Mouse (Mus musculus) adrenal gland, postnatal 4 days (tissue): ENCODE measurements around the gene Racgap1. TPM values are rescaled to one million over a fixed set of nuclear protein-coding genes. Genes with fewer than 3 reads are reported as not detected.

Experiments used
- DNase-seq, 2 experiments: peaks; one replicate each; pipeline ENCODE4 v3.0.0; 2021 to 2022; ENCODE audit warnings: low spot score in 2 of 2, mixed read lengths in 2 of 2
- long read RNA-seq, 2 experiments: library from polyadenylated mRNA; stranded (forward); transcript quantifications; one replicate each; pipeline ENCODE4 v2.0.0; 2021
- total RNA-seq, 2 experiments: library from RNA; stranded (reverse); gene quantifications; 2 replicates each; pipeline ENCODE4 v1.2.3; 2021

Racgap1 gene
- total RNA-seq: 10 to 100 TPM; 49.9 to 55.4 TPM
- long read RNA-seq, experiment 1, transcript Racgap1-201 (17 exons, 2,933 nt): major isoform, 19 of 34 reads
- long read RNA-seq, experiment 1, transcript Racgap1-213 (18 exons, 3,052 nt): minor isoform, 7 of 34 reads
- long read RNA-seq, experiment 1, partial matches to known transcripts: 2 of 34 reads
- long read RNA-seq, experiment 1, other reads (novel, unspliced or antisense): 6 of 34 reads
- long read RNA-seq, experiment 2, transcript Racgap1-213 (18 exons, 3,052 nt): minor isoform, 9 of 84 reads
- long read RNA-seq, experiment 2, transcript Racgap1-201 (17 exons, 2,933 nt): major isoform, 43 of 84 reads
- long read RNA-seq, experiment 2, partial matches to known transcripts: 18 of 84 reads
- long read RNA-seq, experiment 2, other reads (novel, unspliced or antisense): 14 of 84 reads

GRCm38 (mm10) chr15:99651163-99651872 lies at the start of gene Racgap1:
Gene Racgap1, minus strand, starts transcription at chr15:99651656.
- peak; percentile 90 to 92 for DNase-seq

DNA sequence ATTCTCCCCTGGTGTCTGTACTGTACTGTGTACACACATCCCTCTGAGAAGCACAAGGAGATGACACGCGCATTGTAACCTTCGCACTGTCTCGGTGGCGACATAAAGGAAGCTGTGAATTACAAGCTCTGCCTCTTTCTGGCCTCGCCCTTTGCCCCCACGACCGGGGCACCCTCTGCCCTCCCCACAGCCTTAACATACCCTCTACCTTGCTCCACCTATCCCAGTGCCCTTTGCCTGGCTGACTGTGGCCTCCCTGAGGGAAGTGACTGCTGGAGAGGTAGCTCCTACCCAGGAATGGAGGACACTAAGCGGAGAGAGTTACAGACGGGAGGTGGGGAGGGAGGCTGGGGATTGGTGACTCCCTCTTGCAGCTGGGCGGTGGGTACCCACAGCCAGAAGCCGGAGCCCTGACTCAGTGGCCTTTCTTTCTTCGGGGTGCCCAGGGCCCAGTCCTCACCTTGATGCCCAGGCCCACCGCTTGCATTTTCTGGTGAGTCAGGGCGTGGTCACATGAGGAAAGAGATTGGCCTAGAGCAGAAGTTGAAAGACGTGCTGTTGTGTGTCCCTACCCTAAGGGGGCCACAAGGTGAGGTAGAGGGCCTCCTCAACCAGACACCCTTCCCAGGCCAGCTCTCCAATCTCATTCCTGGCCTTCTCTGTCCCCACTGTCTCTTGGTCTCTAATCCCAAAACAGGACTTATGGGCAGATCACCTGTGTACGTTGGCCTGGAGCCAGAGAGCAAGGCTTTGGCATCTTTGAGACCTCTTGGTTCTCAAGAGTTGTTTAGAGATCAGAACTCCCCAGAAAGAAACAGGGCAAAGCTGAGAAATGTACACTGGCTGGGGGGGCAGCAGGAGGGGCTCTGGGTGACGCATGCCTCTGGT lies 49.0 kb upstream of the Racgap1 start:
- no peak for DNase-seq

DNA sequence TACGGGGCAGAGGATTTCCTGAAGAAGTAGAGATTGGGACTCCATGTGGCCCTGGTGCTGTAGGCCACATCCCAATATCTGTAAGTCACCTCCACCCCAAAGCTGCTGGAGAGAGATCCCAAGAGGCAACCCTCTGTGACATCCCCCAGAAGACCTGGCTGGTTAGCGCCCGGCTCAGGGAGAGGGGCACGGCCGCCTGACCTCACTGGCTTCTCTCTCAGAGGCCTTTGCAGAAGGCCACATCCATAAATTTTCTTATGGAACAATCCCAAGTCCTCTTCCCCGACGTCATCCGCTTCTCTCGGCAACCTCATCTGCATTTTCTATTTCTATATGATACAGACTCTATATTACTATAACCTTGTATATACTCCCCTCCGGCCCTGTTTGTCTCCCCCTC lies 48.3 kb upstream of the Racgap1 start:
- DNase-seq: no peak

DNA sequence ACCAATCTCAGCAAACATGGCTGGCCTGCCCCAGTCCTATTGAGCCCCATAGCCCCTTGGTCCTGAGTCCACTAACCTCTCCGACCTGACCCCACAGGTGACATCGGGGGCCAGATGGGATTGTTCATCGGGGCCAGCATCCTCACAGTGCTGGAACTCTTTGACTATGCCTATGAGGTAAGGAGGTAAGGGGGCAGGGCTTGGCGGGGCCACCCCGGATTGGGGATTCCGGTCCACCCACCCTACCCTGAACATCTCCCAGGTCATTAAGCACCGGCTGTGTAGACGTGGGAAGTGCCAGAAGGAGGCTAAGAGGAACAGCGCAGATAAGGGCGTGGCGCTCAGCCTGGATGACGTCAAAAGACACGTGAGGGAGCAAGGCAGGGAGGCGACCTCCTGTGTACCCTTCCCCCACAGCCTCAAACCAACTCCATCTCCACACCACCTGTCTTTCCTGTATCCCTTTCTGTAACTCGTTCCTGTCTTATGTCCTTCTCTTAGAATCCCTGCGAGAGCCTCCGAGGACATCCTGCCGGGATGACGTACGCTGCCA lies 47.2 kb upstream of the Racgap1 start:
- DNase-seq: no peak

DNA sequence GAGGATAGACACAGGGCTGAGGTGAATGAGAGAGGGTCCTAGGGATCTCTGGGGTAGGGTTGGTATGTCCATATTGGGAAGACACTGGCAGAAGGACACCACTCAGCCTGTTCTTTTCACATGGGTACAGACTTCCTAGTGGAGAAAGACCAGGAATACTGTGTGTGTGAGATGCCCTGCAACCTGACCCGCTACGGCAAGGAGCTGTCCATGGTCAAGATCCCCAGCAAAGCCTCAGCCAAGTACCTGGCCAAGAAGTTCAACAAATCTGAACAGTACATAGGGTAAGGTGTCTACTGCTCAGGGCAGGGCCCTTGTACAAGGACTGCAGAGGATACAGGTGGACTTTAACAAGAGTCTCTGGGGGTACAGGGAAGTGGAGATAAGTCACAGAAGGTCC lies 45.9 kb upstream of the Racgap1 start:
- no peak for DNase-seq

DNA sequence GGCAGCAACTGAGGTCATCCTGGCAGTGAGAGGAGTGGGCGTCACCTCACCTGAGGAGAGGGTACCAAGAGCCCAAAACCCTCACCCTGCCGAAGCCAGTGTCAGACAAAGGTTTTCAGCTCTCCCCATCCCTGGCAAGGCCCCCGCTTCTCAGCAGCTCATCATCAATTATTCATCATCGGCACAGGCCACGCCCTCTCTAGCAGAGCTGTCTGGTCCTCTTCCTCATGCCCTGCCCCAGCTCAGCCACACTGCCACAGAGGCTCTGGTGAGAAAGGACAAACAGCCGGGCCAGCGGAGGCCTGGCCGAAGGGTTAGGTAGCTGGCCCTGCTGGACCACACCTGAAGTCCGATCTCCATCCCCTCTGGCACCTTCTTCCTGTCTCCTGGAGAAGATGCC lies 40.5 kb upstream of the Racgap1 start:
- no peak for DNase-seq

DNA sequence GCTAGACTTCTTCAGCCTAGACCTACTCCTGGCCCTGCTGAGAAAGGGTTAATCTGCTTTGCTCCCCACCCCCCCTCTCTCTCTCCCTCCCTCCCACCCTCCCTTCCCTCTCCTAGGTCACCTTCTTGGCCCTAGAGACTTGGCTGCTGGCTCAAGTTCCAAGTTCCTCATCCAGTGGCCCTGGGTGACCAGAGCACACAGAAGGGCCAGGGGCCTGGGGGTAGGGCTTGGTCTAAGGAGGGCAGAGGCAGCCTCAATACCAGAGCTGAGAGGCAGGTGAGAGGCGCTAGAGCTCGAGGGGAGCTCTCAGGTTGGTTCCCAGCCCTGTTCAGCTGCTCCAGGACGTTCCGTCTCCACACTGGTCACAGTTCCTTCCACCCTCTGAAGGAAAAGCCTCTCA lies 39.5 kb upstream of the Racgap1 start:
- DNase-seq: no peak

DNA sequence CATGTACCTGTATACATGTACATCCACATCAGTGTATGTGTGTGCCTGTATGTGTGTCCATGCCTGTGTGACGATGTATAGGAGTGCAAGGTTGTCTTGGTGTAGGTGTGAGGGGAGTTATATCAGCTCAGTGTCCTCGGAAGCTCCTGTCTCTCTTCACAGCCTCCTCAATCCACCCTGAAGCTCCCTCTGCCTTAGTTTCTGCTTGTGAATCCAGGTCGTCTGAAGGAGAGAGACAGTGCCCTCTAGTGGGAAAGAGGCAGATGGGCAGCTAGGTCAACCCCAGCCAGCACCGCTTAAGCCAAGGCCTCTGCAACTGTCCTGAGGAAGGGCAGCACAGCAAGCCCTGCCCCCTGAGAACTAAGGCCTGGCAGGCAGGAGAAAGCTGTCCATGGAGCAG lies 37.3 kb upstream of the Racgap1 start:
- DNase-seq: peak in 1 of 2 experiments; percentile 38

DNA sequence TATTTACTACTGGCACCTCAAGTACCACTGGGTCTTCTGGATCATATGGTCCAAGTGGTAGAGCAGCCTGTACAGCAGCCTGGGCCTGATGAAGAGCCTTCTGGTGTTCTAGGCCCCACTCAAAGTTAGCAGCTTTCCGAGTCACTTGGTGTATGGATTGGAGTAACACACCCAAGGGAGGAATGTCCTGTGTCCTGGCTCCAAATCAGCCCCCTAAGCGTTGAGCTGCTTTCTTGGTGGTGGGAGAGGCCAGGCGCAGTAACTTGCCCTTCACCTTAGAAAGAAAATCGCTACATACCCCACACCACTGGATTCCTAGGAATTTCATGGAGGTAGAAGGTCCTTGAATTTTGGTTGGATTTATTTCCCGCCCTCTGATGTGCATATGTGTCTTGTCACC lies 32.7 kb upstream of the Racgap1 start:
- no peak for DNase-seq

GRCm38 (mm10) chr15:99682880-99683279 lies 31.4 kb upstream of the Racgap1 start:
- DNase-seq: no peak

GRCm38 (mm10) chr15:99679008-99679407 lies 27.6 kb upstream of the Racgap1 start:
- DNase-seq: no peak

- DNase-seq: no peak
These were observed 26.8 kb upstream of the Racgap1 start for GRCm38 (mm10) chr15:99678063-99678800.

DNA sequence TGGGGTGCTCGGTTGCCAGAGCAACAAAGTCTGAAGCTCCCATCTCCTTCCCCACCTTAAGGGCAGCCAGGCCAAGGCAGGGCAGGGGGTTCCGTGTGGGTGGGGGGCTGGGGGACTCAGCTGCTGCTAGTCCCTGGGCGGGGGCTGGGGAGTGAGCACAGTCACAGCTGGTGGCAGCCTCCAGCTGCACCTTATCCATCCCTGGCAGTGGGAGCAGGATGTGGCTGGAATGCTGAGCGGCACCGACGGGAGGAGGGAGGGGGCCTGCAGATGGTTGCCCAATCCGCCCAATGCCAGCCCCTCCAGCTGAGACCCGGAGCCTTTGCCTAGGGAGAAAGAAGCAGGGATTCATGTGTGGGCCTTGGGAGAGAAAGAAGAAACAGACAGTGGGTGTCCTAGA lies 25.6 kb upstream of the Racgap1 start:
- DNase-seq: no peak

DNA sequence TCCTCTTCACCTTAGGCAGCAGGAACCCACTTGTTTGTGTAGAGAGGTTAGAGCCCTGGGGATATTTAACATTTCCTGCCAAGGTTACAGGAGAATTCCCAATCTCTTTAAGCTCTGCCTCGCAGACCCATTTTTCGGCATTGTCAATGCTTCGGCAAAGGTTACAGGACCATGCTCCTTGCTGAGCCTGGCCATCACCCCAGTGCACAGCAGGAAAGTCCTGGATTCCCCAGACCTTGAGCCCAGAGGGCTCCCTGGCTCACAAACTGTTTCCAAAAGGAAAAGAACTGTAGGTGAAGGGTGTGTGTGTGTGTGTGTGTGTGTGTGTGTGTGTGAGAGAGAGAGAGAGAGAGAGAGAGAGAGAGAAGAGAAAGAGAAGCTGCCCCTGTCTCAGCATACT lies 23.4 kb upstream of the Racgap1 start:
- no peak for DNase-seq

DNA sequence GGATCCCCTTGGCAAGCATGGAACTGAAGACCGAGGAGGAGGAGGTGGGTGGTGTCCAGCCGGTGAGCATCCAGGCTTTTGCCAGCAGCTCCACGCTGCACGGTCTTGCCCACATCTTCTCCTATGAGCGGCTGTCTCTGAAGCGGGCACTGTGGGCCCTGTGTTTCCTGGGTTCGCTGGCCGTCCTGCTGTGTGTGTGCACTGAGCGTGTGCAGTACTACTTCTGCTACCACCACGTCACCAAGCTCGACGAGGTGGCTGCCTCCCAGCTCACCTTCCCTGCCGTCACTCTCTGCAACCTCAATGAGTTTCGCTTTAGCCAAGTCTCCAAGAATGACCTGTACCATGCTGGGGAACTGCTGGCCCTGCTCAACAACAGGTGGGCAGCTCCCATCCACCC lies 20.3 kb upstream of the Racgap1 start:
- DNase-seq: no peak

DNA sequence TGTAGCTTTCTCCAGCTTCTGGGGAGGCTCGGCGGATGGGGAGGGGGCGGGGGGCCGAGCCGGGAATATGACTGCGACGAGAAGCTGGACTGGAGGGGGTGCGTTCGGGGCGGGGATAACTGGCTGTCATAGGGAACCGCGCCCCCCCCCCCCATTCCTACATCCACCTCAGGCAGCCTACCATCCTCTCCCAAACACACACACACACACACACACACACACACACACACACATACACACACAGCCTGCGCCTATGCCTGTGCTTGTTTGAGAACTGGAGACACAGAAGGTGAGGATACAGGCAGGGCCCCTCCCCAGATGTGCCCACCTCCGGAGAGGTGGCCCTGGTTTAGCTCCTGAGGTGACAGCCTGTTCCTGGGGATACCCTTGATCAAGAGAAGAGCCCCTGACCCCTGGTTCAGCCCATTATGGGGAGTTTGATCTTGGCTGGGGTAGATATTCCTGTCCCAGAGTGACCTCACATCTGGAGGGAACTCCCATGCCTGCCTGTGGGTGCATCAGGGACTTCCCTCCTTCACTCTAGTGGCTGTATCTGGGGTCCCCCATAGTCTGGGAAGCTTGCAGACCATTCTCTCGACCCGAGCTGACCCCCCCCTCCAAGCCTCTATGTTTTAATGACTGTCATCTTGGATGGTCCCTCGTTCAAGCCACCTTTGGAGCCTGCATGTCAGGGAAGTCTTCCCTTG lies 19.7 kb upstream of the Racgap1 start:
- no peak for DNase-seq

DNA sequence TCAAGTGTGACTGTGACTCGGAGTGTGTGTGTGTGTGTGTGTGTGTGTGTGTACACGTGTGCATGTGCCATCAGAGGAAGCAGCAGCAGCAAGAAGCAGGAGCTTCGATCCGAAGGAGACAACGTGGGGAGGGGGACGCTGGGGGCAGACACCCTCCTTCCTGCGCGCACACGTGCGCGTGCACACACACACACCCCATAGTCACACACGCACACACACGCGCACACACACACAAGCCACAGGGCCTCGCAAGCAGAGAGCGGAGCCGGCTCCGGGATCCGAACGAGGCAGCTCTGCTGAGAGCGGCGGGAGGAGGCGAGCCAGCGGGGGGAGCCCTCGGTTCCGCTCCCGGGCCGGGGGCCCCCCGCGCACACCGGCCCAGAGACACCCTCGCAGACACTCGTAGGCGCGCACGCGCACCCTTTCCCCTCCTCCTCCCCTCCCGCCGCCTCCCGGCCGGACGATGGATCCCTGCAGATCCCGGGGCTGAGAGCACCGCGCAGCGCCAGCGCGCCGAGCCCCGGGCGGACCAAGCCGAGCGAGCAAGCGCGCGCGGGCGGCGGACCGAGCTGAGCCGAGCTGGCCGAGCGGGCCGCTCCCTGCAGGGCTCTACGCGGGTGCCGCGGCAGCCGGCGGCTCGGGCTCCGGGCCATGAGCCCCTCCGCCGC lies 18.8 kb upstream of the Racgap1 start, which contains the start of gene Asic1:
TSS of gene Asic1 (plus strand) at position 215 of the 668 bp plus-strand sequence.
- DNase-seq: peak; percentile 35 to 43

DNA sequence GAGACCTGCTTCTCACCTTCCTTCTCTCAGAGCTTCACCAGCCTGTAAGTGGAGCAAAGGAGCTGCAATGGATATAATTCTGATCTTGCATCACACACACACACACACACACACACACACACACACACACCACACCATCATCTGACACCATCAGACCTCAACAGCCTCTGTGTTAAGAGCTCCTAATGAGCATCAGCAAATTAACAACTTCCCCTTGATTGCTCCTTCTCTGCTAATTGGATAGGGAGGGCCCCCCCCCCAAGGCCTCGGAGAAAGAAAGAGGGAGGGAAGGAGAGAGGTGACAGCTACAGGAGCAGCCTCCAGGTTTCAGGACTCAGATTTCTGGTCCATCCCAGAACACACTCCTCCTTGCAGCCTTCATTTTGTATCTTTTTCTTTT lies 17.9 kb upstream of the Racgap1 start:
- DNase-seq: no peak

DNA sequence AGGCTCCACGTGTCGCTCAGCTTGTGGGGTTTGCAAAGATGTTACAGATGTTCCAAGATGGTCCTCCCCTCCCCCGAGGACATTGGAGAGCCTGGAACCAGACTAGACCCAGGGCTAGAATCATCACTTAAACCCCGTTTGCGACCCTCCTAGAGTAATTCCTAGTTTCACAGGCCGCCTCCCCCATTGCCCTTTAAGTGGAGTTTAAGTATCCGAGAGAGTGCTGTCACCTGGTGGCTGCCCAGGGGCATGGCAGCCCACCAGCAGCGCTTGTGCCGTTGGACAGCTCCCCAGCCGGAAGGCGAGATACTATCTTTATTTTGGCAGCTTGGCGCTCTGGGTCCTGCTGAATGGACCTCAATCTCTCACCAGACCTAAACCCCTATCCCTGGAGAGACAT lies 17.4 kb upstream of the Racgap1 start:
- peak; percentile 40 to 45 for DNase-seq
